ENCODE assay signal across 14 mouse cellular contexts in genomic region chr11:107683544-107684465, GRCm38 (mm10). TPM values are rescaled to one million over a fixed set of nuclear protein-coding genes. Genes with fewer than 3 reads are reported as not detected.
DNase-seq lines count a peak whose midpoint lies in the region; ATAC-seq and TF ChIP-seq lines count a peak whose summit lies in the region.
"Had no signal": no experiment of that assay in that cellular context is flagged by ENCODE, and none has a peak within 500 bp of the region (broad histone marks: within the 10 kb centered on the region; RNA-seq: fewer than 3 reads in every experiment).

No protein-coding gene starts in this region.

- no peak for TF ChIP-seq CTCF in thymus, adult 2 months (IDR thresholded peaks at IDR 0.05; ENCODE audit: borderline replicate concordance, control insufficient read depth, extremely low read depth, insufficient read depth, low read length, poor library complexity)

- no peaks in the 10 kb centered on the region for H3K9me3 ChIP-seq in embryonic facial prominence, embryonic 11.5 days (replicated peaks; ENCODE audit: control insufficient read depth, low read length)
- H3K9me3 ChIP-seq in embryonic facial prominence, embryonic 10.5 days: no peaks in the 10 kb centered on the region
- no peaks in the 10 kb centered on the region for H3K9me3 ChIP-seq in hindbrain, embryonic 13.5 days
- no peaks in the 10 kb centered on the region for H3K9me3 ChIP-seq in midbrain, embryonic 16.5 days (replicated peaks; ENCODE audit: control insufficient read depth, low read length, poor library complexity, severe bottlenecking)
- H3K9me3 ChIP-seq in heart, embryonic 12.5 days (replicated peaks): no peaks in the 10 kb centered on the region
- H3K9me3 ChIP-seq: liver, embryonic 13.5 days had no signal

- H3K27me3 ChIP-seq in embryonic facial prominence, embryonic 11.5 days (ENCODE audit: control insufficient read depth, insufficient read depth, low read length): no peaks in the 10 kb centered on the region
- H3K27me3 ChIP-seq in embryonic facial prominence, embryonic 10.5 days (replicated peaks; ENCODE audit: low read depth, poor library complexity, severe bottlenecking): no peaks in the 10 kb centered on the region
- no peaks in the 10 kb centered on the region for H3K27me3 ChIP-seq in hindbrain, embryonic 13.5 days
- H3K27me3 ChIP-seq in midbrain, embryonic 16.5 days (ENCODE audit: control insufficient read depth, insufficient read depth, low read depth, low read length): no peaks in the 10 kb centered on the region
- no peaks in the 10 kb centered on the region for H3K27me3 ChIP-seq in thymus, adult 2 months (ENCODE audit: control insufficient read depth, insufficient read depth, low read length)
- no peaks in the 10 kb centered on the region for H3K27me3 ChIP-seq in heart, embryonic 12.5 days (replicated peaks)
- H3K27me3 ChIP-seq: liver, embryonic 13.5 days; megakaryocyte, embryonic 14.5 days had no signal

- DNase-seq in embryonic facial prominence, embryonic 11.5 days (ENCODE audit: low spot score): peak; percentile 10
- DNase-seq in embryonic facial prominence, embryonic 10.5 days (ENCODE audit: low spot score): no peak
- DNase-seq in R1 (ENCODE audit: low read depth, low spot score): peak; percentile 65
- no peak for DNase-seq in thymus, adult 2 months
- DNase-seq in urinary bladder, postnatal 4 days (ENCODE audit: low spot score in 2 of 2): no peak
- DNase-seq: B cell, adult 2 months; heart, postnatal 10 days; kidney, adult 9 months; liver, embryonic 13.5 days; thymus, postnatal 14 days had no signal

- H3K27ac ChIP-seq in embryonic facial prominence, embryonic 11.5 days (replicated peaks; ENCODE audit: low read depth, low read length): no peak overlapping the region
- no peak overlapping the region for H3K27ac ChIP-seq in embryonic facial prominence, embryonic 10.5 days (replicated peaks)
- H3K27ac ChIP-seq in hindbrain, embryonic 13.5 days: peak overlapping the region; percentile 77
- peak overlapping the region; percentile 34; the same call in 1 of the 2 replicates for H3K27ac ChIP-seq in midbrain, embryonic 16.5 days (ENCODE audit: low read length)
- no peak overlapping the region for H3K27ac ChIP-seq in thymus, adult 2 months (ENCODE audit: control insufficient read depth, insufficient read depth, low read length)
- H3K27ac ChIP-seq in heart, embryonic 12.5 days (ENCODE audit: poor library complexity, severe bottlenecking): no peak overlapping the region
- H3K27ac ChIP-seq: liver, embryonic 13.5 days had no signal

- no peak overlapping the region for H3K9ac ChIP-seq in embryonic facial prominence, embryonic 11.5 days (replicated peaks; ENCODE audit: low read length)
- no peak overlapping the region for H3K9ac ChIP-seq in hindbrain, embryonic 13.5 days
- no peak overlapping the region for H3K9ac ChIP-seq in midbrain, embryonic 16.5 days (ENCODE audit: low read depth, low read length)
- no peak overlapping the region for H3K9ac ChIP-seq in heart, embryonic 12.5 days
- H3K9ac ChIP-seq: liver, embryonic 13.5 days had no signal

- H3K36me3 ChIP-seq in embryonic facial prominence, embryonic 11.5 days (replicated peaks; ENCODE audit: control insufficient read depth, insufficient read depth, low read depth, low read length): peaks cover 7% of the 10 kb centered on the region
- H3K36me3 ChIP-seq in embryonic facial prominence, embryonic 10.5 days (replicated peaks): peaks cover 38% of the 10 kb centered on the region
- peaks cover 27% of the 10 kb centered on the region for H3K36me3 ChIP-seq in hindbrain, embryonic 13.5 days
- H3K36me3 ChIP-seq in midbrain, embryonic 16.5 days (ENCODE audit: control insufficient read depth, insufficient read depth, low read length): peaks cover 5% of the 10 kb centered on the region; the same call in 1 of the 2 replicates
- peaks cover 54% of the 10 kb centered on the region for H3K36me3 ChIP-seq in thymus, adult 2 months (ENCODE audit: control insufficient read depth, insufficient read depth, low read length)
- H3K36me3 ChIP-seq in heart, embryonic 12.5 days: peaks cover 40% of the 10 kb centered on the region

- H3K4me1 ChIP-seq in embryonic facial prominence, embryonic 11.5 days (ENCODE audit: control insufficient read depth, insufficient read depth, low read length): no peaks in the 10 kb centered on the region
- H3K4me1 ChIP-seq in embryonic facial prominence, embryonic 10.5 days: peaks cover 24% of the 10 kb centered on the region
- H3K4me1 ChIP-seq in hindbrain, embryonic 13.5 days (replicated peaks): peaks cover 31% of the 10 kb centered on the region
- H3K4me1 ChIP-seq in midbrain, embryonic 16.5 days (ENCODE audit: control insufficient read depth, insufficient read depth, low read length): peaks cover 23% of the 10 kb centered on the region
- H3K4me1 ChIP-seq in thymus, adult 2 months (replicated peaks; ENCODE audit: control insufficient read depth, insufficient read depth, low read length): no peaks in the 10 kb centered on the region
- no peaks in the 10 kb centered on the region for H3K4me1 ChIP-seq in heart, embryonic 12.5 days (replicated peaks)

- no peak for TF ChIP-seq POLR2A in thymus, adult 2 months (IDR thresholded peaks at IDR 0.05; ENCODE audit: control insufficient read depth, extremely low read depth, insufficient read depth, low read length, poor library complexity)

- H3K4me3 ChIP-seq in embryonic facial prominence, embryonic 11.5 days (ENCODE audit: low read depth, low read length): no peak overlapping the region
- H3K4me3 ChIP-seq in embryonic facial prominence, embryonic 10.5 days: no peak overlapping the region
- no peak overlapping the region for H3K4me3 ChIP-seq in hindbrain, embryonic 13.5 days
- no peak overlapping the region for H3K4me3 ChIP-seq in midbrain, embryonic 16.5 days (ENCODE audit: low read depth, low read length)
- H3K4me3 ChIP-seq in thymus, adult 2 months (ENCODE audit: control insufficient read depth, insufficient read depth, low read length): no peak overlapping the region
- no peak overlapping the region for H3K4me3 ChIP-seq in heart, embryonic 12.5 days
- H3K4me3 ChIP-seq: liver, embryonic 13.5 days; megakaryocyte, embryonic 14.5 days had no signal

- 71% methylated on average over 19 of the region's 19 CpGs for WGBS in embryonic facial prominence, embryonic 11.5 days
- 67% methylated on average over 19 of the region's 19 CpGs for WGBS in embryonic facial prominence, embryonic 10.5 days
- 36% methylated on average over 19 of the region's 19 CpGs for WGBS in hindbrain, embryonic 13.5 days
- WGBS in midbrain, embryonic 16.5 days: 43% methylated on average over 19 of the region's 19 CpGs
- WGBS in thymus, adult 2 months: 95% methylated on average over 19 of the region's 19 CpGs
- 80% methylated on average over 19 of the region's 19 CpGs for WGBS in heart, embryonic 12.5 days

- no peak for ATAC-seq in embryonic facial prominence, embryonic 11.5 days (replicated peaks; ENCODE audit: insufficient number of reproducible peaks, low FRiP score, low TSS enrichment, low read depth)
- ATAC-seq in hindbrain, embryonic 13.5 days (ENCODE audit: low FRiP score): 0 out of 2 replicates have a peak, but pooled peaks have one; percentile 59
- no peak for ATAC-seq in midbrain, embryonic 16.5 days
- no peak for ATAC-seq in heart, embryonic 12.5 days (ENCODE audit: insufficient number of reproducible peaks, low FRiP score)

- no peak overlapping the region for H3K4me2 ChIP-seq in embryonic facial prominence, embryonic 11.5 days (ENCODE audit: low read depth, low read length)
- no peak overlapping the region for H3K4me2 ChIP-seq in hindbrain, embryonic 13.5 days
- H3K4me2 ChIP-seq in midbrain, embryonic 16.5 days (ENCODE audit: low read length): no peak overlapping the region
- H3K4me2 ChIP-seq in heart, embryonic 12.5 days: no peak overlapping the region
- H3K4me2 ChIP-seq: liver, embryonic 13.5 days had no signal

RNA-seq across cellular contexts. Expression of gene Cacng1, which starts 32.5 kb away (rescaled TPM):
- polyA plus RNA-seq in embryonic facial prominence, embryonic 11.5 days (2014; fragmentation: Nextera tagmentation; extraction: Ambion mirVana): not detected in 2 replicates
- polyA plus RNA-seq in embryonic facial prominence, embryonic 10.5 days (2016; fragmentation: Nextera tagmentation; extraction: Ambion mirVana): not detected in 2 replicates
- polyA plus RNA-seq in hindbrain, embryonic 13.5 days (2015; fragmentation: Nextera tagmentation; extraction: Ambion mirVana): 0.31 and 0.35 TPM in 2 replicates
- 0.27 and 0.48 TPM in 2 replicates for polyA plus RNA-seq in midbrain, embryonic 16.5 days (2015; fragmentation: Nextera tagmentation; extraction: Ambion mirVana)
- polyA plus RNA-seq in thymus, adult 2 months (2012; rRNA removed): 0.18 and 0.33 TPM in 2 replicates
- 0.15 TPM in 1 of 2 replicates, not detected in the other for polyA plus RNA-seq in heart, embryonic 12.5 days (2016; fragmentation: Nextera tagmentation; extraction: Ambion mirVana)

Comparison
In these comparisons a context has a peak if more than half of its experiments do, and no peak if none do; other contexts are left out.
1. DNase-seq: peak in embryonic facial prominence, embryonic 11.5 days (single experiment) and R1 (single experiment); none in embryonic facial prominence, embryonic 10.5 days (single experiment), thymus, adult 2 months (single experiment) and urinary bladder, postnatal 4 days (0 of 2).
2. H3K27ac ChIP-seq: peak in hindbrain, embryonic 13.5 days (single experiment) and midbrain, embryonic 16.5 days (single experiment); none in embryonic facial prominence, embryonic 11.5 days (single experiment), embryonic facial prominence, embryonic 10.5 days (single experiment), thymus, adult 2 months (single experiment) and heart, embryonic 12.5 days (single experiment).